Mouse (Mus musculus): ENCODE measurements at regions not wholly inside any gene's neighbourhood (a gene's known extent, or its start where the extent isn't known, plus 50 kb on each side); places are given as distances from the start of the nearest gene placed in this dataset.

GRCm38 (mm10) chr14:17427751-17428150 lies 232.3 kb upstream of the Thrb start:
- TF ChIP-seq CTCF (IDR thresholded peaks at IDR 0.05; ENCODE audit: extremely low read depth, insufficient read length, insufficient replicate concordance, low read depth, low read length) (no peak), POLR2A (IDR thresholded peaks at IDR 0.05; ENCODE audit: low read depth, low read length) (no peak)
